Mouse (Mus musculus): ENCODE data around the gene Znrd1. TPM values are rescaled to one million over a fixed set of nuclear protein-coding genes. Genes with fewer than 3 reads are reported as not detected.

Znrd1 gene
- polyA plus RNA-seq, 1 experiment from 2014 or later, result 97.2 TPM

DNA sequence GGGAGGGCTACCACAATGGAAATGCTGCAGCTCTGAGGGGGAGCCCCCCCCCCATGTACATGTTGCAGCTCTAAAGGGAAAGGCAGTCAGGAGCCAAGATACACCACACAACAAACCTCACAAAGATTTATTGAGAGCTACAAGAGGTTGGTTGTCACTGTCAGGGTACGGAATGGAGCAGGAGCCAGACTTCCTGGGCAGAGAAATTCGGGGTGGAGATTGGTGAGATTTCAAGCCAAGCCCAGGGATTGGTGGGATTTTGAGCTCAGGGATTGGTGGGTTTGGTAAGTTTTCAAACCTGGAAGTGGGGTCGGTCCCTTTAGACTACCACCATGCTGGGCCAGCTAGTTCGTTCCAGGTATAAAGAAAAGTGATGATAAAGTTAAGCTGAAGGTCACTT, 34.9 kb downstream of the Znrd1 start:
- Histone ChIP-seq H3K36me3 (ENCODE audit: control insufficient read depth, insufficient read depth, low read length) (no peaks in the 10 kb centered on the region), H3K4me2 (replicated peaks; ENCODE audit: low read depth, low read length) (no peak overlapping the region), H3K4me3 (ENCODE audit: low read depth, low read length) (no peak overlapping the region), H3K27ac (ENCODE audit: low read length) (no peak overlapping the region), H3K27me3 (ENCODE audit: control insufficient read depth, insufficient read depth, low read length) (no peaks in the 10 kb centered on the region), H3K9ac (replicated peaks; ENCODE audit: low read depth, low read length) (no peak overlapping the region), H3K4me1 (ENCODE audit: control insufficient read depth, insufficient read depth, low read length) (no peaks in the 10 kb centered on the region), H3K9me3 (ENCODE audit: control insufficient read depth, low read depth, low read length) (no peaks in the 10 kb centered on the region)
- 57% methylated on average over 4 of the region's 4 CpGs for WGBS
- no peak for ATAC-seq (ENCODE audit: insufficient number of reproducible peaks, insufficient read depth, low FRiP score, low read depth)

DNA sequence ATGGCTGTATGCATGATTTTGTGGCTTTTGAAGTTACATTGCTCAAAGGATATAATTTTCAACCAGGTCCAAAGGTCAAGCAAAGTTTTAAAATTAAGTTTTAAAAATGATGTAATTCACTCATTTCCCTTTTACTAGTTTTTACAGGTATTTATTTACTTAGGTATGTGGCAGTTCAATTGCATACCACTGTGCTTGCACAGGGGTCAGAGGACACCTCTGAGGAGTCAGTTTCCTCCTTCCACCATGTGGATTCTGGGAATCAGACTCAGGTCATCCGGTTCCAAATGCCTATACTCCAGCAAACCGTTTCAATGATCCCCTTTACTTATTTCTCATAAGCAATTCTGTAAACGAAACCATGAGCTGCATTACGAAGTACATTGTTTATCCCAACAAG, 35.6 kb downstream of the Znrd1 start:
- H3K4me2 ChIP-seq (replicated peaks; ENCODE audit: low read depth, low read length), result no peak overlapping the region
- H3K27me3 ChIP-seq (ENCODE audit: control insufficient read depth, insufficient read depth, low read length), result no peaks in the 10 kb centered on the region
- 79% methylated on average over 4 of the region's 4 CpGs for WGBS
- H3K9me3 ChIP-seq (ENCODE audit: control insufficient read depth, low read depth, low read length), result no peaks in the 10 kb centered on the region
- no peak overlapping the region for H3K4me3 ChIP-seq (ENCODE audit: low read depth, low read length)
- no peak overlapping the region for H3K9ac ChIP-seq (replicated peaks; ENCODE audit: low read depth, low read length)
- ATAC-seq (ENCODE audit: insufficient number of reproducible peaks, insufficient read depth, low FRiP score, low read depth), result no peak
- no peak overlapping the region for H3K27ac ChIP-seq (ENCODE audit: low read length)
- no peaks in the 10 kb centered on the region for H3K4me1 ChIP-seq (ENCODE audit: control insufficient read depth, insufficient read depth, low read length)
- no peaks in the 10 kb centered on the region for H3K36me3 ChIP-seq (ENCODE audit: control insufficient read depth, insufficient read depth, low read length)

DNA sequence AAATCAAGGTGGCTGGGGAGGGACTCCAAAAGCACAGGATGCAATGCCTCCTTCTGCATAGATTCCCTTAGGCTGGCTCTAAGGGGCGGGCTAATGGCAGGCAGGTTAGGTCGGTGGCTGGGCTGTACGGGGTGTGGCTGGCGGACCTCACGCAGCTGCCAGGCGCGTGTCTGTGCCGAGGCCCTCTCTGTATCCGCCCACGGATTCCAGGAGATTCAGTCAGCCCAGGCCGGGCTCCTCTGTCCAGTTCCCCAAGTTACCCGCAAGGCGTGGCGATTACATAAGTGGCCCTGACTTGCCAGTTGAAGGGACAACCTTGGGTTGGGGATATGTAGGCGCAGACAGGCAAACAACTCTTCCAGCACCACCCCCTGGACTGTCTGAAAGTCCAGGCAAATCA, 38.1 kb downstream of the Znrd1 start:
- Histone ChIP-seq H3K27ac (ENCODE audit: low read length) (no peak overlapping the region), H3K27me3 (ENCODE audit: control insufficient read depth, insufficient read depth, low read length) (no peaks in the 10 kb centered on the region), H3K4me1 (ENCODE audit: control insufficient read depth, insufficient read depth, low read length) (no peaks in the 10 kb centered on the region), H3K36me3 (ENCODE audit: control insufficient read depth, insufficient read depth, low read length) (no peaks in the 10 kb centered on the region), H3K4me3 (ENCODE audit: low read depth, low read length) (no peak overlapping the region), H3K9me3 (ENCODE audit: control insufficient read depth, low read depth, low read length) (no peaks in the 10 kb centered on the region), H3K4me2 (replicated peaks; ENCODE audit: low read depth, low read length) (no peak overlapping the region), H3K9ac (replicated peaks; ENCODE audit: low read depth, low read length) (no peak overlapping the region)
- ATAC-seq (ENCODE audit: insufficient number of reproducible peaks, insufficient read depth, low FRiP score, low read depth), result peak; percentile 65; the same call in 1 of the 2 replicates
- 46% methylated on average over 15 of the region's 15 CpGs for WGBS

DNA sequence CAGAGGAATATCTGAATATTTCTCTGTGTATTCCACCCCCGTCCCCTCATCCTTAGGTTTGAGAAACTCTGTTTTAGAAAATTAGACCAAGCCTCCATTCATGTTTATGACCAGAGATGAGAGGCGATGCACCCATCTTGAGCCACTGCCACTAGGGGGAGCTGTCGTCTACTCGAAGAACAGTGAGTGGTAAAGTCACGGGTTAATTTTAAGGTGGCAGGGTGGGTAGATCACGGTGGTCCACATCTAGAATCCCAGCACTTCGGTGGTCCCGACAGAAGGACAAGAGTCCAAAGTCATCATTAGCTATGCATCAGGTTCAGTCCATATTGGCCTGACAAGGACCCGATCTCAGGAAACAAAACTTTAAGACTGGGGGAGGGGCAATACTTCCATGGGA, 43.3 kb downstream of the Znrd1 start:
- Histone ChIP-seq H3K4me2 (replicated peaks; ENCODE audit: low read depth, low read length) (no peak overlapping the region), H3K4me3 (ENCODE audit: low read depth, low read length) (no peak overlapping the region), H3K36me3 (ENCODE audit: control insufficient read depth, insufficient read depth, low read length) (no peaks in the 10 kb centered on the region), H3K27me3 (ENCODE audit: control insufficient read depth, insufficient read depth, low read length) (no peaks in the 10 kb centered on the region), H3K9ac (replicated peaks; ENCODE audit: low read depth, low read length) (no peak overlapping the region), H3K4me1 (ENCODE audit: control insufficient read depth, insufficient read depth, low read length) (no peaks in the 10 kb centered on the region), H3K9me3 (ENCODE audit: control insufficient read depth, low read depth, low read length) (no peaks in the 10 kb centered on the region), H3K27ac (ENCODE audit: low read length) (no peak overlapping the region)
- WGBS, result 15% methylated on average over 9 of the region's 9 CpGs
- ATAC-seq (ENCODE audit: insufficient number of reproducible peaks, insufficient read depth, low FRiP score, low read depth), result no peak

DNA sequence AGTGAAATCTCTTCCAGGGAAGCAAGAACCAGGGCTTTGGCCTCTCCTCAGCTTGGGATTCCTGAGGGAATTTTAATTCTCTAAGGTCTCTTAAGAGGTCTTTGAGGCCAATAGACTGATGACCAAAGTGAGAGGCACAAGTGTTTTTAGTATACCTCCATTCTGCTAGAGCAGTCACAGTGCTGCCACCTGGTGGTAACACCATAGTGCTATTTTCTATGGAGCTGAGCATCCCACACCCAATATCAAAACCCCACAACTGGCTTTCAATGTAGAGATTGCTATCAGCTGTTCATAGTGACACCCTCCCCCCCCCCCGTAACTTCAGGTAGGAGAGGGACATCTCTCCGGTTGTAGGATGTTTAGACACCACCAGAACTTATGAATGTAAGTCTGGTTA, 44.3 kb downstream of the Znrd1 start:
- Histone ChIP-seq H3K36me3 (ENCODE audit: control insufficient read depth, insufficient read depth, low read length) (no peaks in the 10 kb centered on the region), H3K4me1 (ENCODE audit: control insufficient read depth, insufficient read depth, low read length) (no peaks in the 10 kb centered on the region), H3K27ac (ENCODE audit: low read length) (no peak overlapping the region), H3K27me3 (ENCODE audit: control insufficient read depth, insufficient read depth, low read length) (no peaks in the 10 kb centered on the region), H3K4me2 (replicated peaks; ENCODE audit: low read depth, low read length) (no peak overlapping the region), H3K9ac (replicated peaks; ENCODE audit: low read depth, low read length) (no peak overlapping the region), H3K9me3 (ENCODE audit: control insufficient read depth, low read depth, low read length) (no peaks in the 10 kb centered on the region), H3K4me3 (ENCODE audit: low read depth, low read length) (no peak overlapping the region)
- WGBS, result 21% methylated on average over 2 of the region's 2 CpGs
- ATAC-seq (ENCODE audit: insufficient number of reproducible peaks, insufficient read depth, low FRiP score, low read depth), result no peak

DNA sequence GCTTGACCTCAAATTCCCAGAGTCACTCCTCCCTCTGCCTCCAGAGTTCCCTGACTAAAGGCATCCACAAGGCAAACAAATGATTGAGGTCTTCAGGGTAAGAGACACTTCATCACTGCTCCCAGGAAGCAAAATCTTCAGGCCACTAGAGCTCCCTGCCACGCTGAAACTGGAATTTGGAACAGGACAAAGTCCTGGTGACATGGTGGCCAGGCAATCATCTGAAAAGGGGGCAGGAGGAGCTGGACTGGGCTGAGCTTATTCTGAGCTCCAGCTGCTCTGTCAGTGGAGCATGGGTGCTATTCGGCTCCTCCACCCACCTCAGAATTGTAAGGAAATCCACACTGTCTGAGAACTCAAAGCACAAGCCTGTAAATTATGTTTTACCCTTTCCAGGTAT, 46.3 kb downstream of the Znrd1 start:
- Histone ChIP-seq H3K36me3 (ENCODE audit: control insufficient read depth, insufficient read depth, low read length) (no peaks in the 10 kb centered on the region), H3K9me3 (ENCODE audit: control insufficient read depth, low read depth, low read length) (no peaks in the 10 kb centered on the region), H3K27me3 (ENCODE audit: control insufficient read depth, insufficient read depth, low read length) (no peaks in the 10 kb centered on the region), H3K4me3 (ENCODE audit: low read depth, low read length) (no peak overlapping the region), H3K4me1 (ENCODE audit: control insufficient read depth, insufficient read depth, low read length) (no peaks in the 10 kb centered on the region), H3K27ac (ENCODE audit: low read length) (no peak overlapping the region), H3K9ac (replicated peaks; ENCODE audit: low read depth, low read length) (no peak overlapping the region), H3K4me2 (replicated peaks; ENCODE audit: low read depth, low read length) (no peak overlapping the region)
- ATAC-seq (ENCODE audit: insufficient number of reproducible peaks, insufficient read depth, low FRiP score, low read depth), result no peak
- WGBS, result 56% methylated on average over 2 of the region's 2 CpGs

DNA sequence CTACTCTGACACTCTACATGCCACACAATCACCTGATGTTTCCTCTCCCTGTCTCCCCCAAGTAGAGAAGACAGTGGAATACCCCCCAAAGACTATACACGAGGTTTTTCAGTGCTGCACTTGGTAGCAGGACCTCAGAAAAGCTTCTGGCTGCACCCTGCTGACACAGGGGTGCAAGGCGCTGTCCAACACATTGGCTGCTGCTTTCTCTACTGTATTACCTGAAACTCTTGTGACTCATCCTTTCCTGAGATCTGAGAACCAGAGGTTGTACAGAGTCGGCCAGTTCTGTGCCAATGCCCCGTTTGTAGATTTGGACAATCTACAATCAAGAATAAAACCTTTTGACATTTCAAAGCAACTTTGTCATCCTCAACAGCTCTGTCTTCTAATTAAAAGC, 48.6 kb downstream of the Znrd1 start:
- no peak for ATAC-seq (ENCODE audit: insufficient number of reproducible peaks, insufficient read depth, low FRiP score, low read depth)
- Histone ChIP-seq H3K4me1 (ENCODE audit: control insufficient read depth, insufficient read depth, low read length) (no peaks in the 10 kb centered on the region), H3K27me3 (ENCODE audit: control insufficient read depth, insufficient read depth, low read length) (no peaks in the 10 kb centered on the region), H3K4me3 (ENCODE audit: low read depth, low read length) (no peak overlapping the region), H3K9ac (replicated peaks; ENCODE audit: low read depth, low read length) (no peak overlapping the region), H3K27ac (ENCODE audit: low read length) (no peak overlapping the region), H3K36me3 (ENCODE audit: control insufficient read depth, insufficient read depth, low read length) (no peaks in the 10 kb centered on the region), H3K9me3 (ENCODE audit: control insufficient read depth, low read depth, low read length) (no peaks in the 10 kb centered on the region), H3K4me2 (replicated peaks; ENCODE audit: low read depth, low read length) (no peak overlapping the region)
- 55% methylated on average over 4 of the region's 4 CpGs for WGBS

DNA sequence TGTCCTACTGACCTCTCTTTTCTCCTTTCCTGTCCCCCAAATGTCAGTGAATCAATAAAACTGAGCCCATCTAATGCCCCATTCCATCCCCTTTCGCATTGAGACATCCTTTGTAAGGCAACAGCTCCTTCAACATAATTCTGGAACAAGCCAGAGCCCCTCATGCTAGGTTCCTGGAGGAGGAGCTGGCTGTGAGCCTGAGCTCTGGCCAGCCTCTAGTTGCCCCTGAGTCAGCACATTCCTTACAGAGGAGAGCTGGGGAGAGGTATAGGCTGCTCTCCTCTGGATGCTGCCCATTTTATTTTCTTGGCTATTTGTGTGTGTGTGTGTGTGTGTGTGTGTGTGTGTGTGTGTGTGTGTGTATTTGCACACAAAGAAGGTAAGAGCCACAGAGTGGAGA, 50.1 kb downstream of the Znrd1 start:
- Histone ChIP-seq H3K4me2 (replicated peaks; ENCODE audit: low read depth, low read length) (no peak overlapping the region), H3K36me3 (ENCODE audit: control insufficient read depth, insufficient read depth, low read length) (no peaks in the 10 kb centered on the region), H3K4me3 (ENCODE audit: low read depth, low read length) (no peak overlapping the region), H3K27ac (ENCODE audit: low read length) (no peak overlapping the region), H3K9ac (replicated peaks; ENCODE audit: low read depth, low read length) (no peak overlapping the region), H3K4me1 (ENCODE audit: control insufficient read depth, insufficient read depth, low read length) (no peaks in the 10 kb centered on the region), H3K27me3 (ENCODE audit: control insufficient read depth, insufficient read depth, low read length) (no peaks in the 10 kb centered on the region), H3K9me3 (ENCODE audit: control insufficient read depth, low read depth, low read length) (no peaks in the 10 kb centered on the region)
- ATAC-seq (ENCODE audit: insufficient number of reproducible peaks, insufficient read depth, low FRiP score, low read depth), result peak; percentile 65; the same call in 1 of the 2 replicates
- 56% methylated on average over 1 of the region's 1 CpGs for WGBS

All from stomach, embryonic 14.5 days (tissue).